Mouse (Mus musculus): ENCODE results near the gene Ccdc27.

The Ccdc27 gene

DNA sequence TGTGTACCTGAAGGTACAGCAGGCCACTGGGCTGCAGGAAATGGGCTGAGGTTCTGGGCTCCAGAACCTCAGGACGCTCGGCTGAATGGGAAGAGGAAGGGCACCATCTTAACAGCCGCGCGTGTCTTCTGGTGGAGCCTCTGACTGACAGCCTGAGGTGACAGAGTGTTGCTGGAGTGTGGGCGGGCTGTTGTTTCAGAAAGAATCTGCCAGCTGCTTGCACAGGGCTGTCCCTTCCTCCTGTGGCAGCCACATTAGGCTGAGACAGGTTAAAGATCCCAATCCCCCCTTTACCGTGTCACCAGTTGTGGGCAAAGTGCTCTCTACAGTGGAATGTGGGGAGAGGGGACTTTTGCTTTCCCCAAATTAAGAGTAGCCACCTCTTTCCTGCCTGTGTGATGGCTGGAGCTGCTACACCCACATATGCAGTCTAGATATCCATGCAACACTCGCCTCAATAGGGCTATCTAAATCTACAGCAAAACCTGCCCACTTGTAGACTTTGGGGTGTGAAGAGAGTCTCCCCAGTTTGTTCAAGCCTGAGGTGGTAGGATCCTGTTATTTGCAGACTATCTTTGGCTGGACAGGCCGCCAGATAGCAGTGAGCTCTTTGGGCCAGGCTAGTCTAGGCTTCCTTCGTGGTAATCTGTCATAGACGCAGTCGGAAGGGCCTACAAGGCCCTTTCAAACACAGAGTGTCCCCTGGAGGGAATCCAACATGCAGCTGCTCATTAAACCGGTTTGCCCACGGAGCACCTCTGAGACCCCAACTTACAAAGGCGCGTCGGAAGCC lies 17.6 kb downstream of the Ccdc27 start:
- DNase-seq: peak; percentile 29 to 42

DNA sequence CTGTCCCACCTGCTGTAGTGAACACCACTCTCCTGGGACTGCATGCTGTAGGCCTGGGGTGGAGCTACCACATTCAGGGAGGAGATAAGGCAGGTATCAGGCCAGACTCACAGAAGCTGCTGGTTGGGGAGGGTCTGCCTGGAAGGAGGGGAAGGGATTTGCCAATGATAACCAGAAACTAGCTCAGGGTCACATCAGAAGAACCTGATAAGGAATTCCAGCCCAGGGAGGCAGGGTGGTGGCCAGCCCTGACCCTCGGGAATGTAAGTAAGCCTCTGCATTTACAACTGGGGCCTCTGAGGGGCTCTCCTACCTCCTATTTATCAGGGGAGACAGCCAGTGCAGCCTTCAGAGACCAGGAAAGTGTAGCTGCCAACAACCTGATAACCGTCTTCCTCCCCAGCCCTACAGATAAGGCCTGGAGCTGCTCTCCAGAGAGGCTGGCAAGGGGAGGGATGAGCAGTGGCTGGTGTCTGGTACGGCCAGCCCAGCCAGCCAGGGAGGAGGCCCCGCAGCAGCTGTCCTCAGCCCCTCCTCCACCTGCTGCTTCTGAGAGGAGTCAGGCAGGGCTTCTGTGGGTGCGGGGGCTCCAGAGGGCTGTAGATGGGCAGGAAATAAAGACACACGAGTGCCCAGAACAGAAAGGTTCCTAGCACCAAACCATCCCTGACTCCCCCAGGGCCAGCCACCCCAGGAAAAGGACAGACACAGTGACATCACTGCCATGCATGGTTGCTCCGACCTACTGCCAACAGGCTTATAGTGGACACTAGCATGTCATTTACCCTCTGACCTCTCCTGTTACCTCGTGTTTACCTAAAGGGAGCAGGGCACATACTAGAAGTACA lies 18.5 kb downstream of the Ccdc27 start:
- DNase-seq: peak; percentile 66 to 80

DNA sequence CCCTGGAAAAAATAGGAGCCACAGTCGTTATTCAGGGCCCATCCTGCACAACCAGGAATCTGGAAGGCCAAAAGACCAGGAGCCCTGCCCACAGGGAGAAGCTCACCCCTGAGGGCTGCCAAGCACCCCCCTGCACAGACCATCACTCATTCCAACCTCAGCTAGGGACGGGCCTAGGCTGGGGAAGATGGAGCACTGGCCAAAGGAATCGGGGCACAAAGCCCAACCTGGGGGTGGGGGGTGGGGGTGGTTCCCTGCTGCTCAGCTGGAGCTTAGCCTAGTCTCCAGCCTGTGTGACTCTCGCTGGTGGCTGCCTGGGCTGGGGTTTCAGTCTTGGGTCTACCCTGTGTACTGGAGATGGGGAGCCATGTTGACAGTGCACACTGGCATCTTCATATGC lies 19.6 kb downstream of the Ccdc27 start:
- peak in 1 of 2 experiments; percentile 23 for DNase-seq

DNA sequence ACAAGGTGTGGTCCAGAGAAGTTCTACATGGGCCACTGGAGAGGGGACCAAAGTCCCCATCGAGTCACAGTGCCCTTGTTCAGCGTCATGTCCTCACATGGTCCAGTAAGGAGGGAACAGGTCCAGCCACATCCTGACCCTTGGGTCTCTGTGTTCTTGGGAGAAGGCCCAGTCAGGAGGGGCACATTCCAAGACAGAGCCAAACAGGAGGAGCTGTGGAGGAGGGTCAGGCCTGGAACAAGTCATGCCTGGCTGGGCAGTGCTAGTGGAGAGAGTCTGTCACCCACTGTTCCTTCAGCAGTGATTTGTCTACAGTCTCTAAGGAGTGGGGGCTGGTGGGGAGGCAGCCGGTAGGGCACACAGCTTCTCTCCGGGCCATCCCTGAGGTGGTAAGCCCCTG lies 20.1 kb downstream of the Ccdc27 start:
- DNase-seq: peak; percentile 86 to 96

DNA sequence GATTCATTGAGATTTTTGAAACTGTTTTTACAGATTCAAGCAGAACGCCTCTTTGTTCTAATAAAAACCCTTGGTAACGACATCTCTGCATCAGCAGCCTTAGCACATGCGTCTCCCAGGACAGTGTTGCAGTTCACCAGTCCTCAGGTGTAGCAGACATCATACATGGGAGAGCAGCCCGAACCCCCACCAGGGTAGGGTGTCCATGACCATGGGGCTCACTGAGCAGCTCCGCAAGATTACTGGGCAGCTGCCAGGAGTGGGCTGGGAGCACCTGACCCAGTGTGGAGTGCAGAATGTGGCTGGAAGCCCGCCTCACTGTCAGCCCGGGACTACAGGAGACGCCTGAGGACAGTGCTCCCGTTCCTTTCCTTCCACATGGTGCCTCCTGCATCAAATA lies 21.0 kb downstream of the Ccdc27 start:
- peak; percentile 76 to 78 for DNase-seq

DNA sequence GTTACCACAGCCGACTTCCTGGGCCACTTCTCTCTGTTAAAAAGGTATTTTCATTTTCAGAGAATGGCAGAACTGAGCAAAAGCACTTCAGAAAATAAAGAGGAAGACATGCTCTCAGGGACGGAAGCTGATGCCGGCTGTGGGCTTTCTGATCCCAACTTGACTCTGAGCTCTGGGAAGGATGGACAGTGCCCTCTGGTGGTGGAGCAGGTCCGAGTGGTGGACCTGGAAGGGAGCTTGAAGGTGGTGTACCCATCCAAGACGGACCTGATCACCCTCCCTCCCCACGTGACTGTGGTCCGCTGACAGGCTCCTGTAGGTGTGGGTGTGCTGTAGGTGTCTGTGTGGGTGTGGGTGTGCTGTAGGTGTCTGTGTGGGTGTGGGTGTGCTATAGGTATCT lies 22.9 kb downstream of the Ccdc27 start:
- DNase-seq: peak; percentile 85 to 90

DNA sequence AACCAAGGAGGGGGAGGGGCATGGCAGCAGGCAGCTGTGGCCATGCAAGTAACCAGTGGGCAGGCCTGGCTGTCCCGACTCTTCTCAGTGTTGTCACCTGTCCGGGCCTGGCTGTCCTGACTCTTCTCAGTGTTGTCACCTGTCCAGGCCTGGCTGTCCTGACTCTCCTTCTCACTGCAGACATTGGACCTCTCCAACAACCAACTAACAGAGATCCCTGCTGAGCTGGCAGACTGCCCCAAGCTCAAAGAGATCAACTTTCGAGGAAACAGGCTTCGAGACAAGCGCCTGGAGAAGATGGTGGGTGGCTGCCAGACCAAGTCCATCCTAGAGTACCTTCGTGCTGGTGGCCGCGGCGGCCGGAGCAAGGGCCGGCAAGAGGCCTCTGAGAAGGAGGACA lies 27.0 kb downstream of the Ccdc27 start:
- DNase-seq: peak; percentile 28 to 66

DNA sequence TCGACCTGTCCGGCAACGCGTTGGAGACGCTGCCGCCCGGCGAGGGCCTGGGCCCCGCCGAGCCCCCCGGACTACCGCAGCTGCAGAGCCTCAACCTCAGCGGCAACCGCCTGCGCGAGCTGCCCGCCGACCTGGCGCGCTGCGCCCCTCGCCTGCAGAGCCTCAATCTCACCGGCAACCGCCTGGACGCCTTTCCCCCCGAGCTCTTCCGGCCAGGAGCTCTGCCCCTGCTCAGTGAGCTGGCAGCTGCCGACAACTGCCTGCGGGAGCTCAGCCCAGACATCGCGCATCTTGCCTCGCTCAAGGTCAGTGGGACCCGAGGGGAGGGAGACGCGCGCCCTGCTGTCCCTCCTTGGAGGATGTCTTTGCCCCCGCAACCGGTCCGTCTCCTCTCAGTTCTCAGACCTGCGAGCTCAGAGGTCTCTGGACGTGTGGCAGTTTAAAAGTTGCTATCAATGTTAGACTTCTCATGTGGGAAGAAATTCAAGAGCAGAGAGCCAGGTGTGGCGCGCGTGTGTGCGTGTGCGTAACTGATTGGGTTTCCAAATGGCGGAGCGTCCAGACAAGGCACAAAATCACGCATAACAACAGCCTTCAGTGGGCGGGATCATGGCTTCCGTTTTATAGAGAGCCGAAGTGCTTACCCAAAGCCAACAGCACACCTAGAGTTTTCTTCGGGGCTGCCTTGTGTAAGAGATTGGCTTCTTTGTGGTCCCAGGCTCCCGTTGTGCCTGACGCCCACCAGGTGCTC lies 30.2 kb downstream of the Ccdc27 start:
- peak in 1 of 2 experiments; percentile 23 for DNase-seq

DNA sequence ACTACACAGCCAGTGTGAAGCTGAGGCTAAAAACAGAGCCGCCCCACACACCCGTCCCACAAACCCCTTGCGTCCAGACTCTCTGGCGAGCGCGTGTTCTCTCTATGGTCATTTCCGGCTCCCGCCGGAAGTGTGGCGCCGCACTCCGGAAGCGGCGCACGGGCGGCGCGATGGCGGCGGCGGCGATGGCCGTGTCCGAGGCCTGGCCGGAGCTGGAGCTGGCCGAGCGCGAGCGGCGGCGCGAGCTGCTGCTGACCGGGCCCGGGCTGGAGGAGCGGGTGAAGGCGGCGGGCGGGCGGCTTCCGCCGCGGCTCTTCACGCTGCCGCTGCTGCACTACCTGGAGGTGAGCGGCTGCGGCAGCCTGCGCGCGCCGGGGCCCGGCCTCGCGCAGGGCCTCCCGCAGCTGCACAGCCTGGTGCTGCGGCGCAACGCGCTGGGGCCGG lies 30.8 kb downstream of the Ccdc27 start, which contains the start of gene Lrrc47:
Gene Lrrc47, plus strand, starts transcription at position 86 of the 444 bp plus-strand sequence.
- DNase-seq: peak; percentile 88 to 91

DNA sequence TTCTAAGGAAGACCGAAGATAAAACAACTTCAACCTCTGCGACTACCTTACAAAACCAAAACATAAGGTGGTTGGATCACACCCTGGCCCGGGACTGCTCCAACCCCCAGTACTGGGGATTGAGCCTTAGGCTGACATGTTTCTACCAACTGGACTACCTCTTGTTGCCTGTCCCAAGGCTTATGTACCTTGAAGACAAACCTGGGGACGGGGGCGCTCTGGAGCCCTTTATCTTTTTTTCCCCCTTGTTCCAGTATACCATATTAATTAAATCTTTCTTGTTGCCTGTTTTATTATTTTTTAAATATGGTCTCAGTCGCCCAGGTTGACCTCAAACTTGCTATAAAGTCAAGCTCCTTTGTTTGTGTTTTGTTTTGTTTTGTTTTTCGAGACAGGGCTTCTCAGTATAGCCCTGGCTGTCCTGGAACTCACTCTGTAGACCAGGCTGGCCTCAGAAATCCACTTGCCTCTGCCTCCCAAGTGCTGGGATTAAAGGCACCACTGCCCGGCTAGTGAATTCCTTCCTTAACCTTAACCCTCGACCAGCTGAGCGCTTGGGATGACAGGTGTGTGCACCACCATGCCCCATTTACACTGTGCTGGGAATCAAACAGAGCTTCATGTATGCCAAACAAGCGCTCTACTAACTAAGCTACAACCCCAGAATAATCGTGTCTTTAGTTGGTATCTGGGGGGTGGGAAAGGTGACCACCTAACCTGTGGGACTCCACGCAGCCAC lies 31.4 kb downstream of the Ccdc27 start:
- no peak for DNase-seq

DNA sequence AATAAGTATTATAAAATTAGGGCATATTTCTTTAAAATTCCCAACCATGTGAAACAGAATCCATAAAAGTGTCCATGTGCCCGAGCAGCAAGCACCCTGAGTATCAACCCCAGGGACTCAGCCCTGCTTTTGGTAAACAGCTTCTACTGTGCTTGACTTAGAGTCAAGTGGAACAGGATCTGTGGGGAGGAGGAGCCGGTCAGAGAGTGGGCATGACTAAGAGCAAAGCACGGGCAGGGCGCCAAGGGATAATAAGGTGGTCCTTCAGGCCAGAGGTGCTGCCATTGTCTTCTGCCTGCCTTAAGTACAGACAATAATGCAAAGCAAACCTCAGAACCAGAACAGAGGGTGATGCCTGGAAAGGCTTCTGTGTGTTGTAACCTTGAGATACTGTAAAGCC lies 34.7 kb downstream of the Ccdc27 start:
- DNase-seq: peak in 1 of 2 experiments; percentile 40

DNA sequence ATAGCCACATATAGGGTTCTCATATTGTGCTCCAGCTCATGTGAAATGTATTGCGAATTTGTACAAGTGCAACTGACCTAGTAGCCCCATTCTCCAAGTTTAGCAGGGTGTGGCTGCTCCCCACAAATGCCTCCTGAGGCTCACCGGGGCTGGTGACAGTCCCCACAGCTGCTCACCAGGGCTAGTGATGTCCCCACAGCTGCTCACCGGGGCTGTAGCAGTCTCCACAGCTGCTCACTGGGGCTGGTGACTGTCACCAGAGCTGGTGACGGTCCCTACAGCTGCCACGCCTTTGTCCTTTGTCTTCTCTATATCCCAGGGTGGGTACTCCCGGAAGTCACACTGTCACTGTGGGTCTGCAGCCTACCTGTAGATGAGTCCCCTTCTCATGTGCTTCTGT lies 36.2 kb downstream of the Ccdc27 start:
- DNase-seq: no peak

DNA sequence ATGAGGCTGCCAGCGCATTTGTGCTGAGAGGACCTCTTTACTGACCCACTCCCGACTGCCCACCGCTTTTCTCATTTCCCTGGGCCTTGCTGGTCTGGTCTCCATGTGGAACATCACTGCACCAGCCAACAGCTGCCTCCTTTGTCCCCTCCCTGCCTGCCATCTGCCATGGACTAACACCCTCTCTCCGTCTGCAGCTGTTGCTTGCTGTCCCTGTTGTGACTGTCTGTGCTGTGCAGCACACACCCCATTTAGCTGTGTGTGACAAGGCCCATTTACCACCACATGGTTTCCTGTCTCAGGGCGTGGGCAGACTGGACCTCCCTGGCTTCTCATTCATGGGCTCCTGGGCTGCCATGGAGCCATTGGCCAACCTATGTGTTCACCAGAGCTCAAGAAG lies 37.0 kb downstream of the Ccdc27 start:
- no peak for DNase-seq

DNA sequence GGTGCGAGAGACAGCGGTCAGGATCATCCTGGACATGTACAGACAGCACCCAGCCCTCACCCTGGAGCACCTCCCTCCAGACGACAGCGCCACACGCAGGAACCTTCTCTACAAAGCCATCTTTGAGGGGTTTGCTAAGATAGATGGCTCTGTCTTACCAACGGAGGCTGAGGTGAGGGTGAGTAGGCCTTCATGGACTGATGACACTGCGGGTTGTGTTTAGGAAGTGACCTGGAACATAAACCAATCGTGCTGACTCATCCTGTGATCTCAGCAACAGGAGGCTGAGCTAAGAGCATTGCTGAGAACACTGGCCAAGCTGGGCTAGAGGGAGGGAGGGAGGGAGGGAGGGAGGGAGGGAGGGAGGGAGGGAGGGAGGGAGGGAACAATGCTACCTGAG lies 49.0 kb downstream of the Ccdc27 start:
- no peak for DNase-seq

DNA sequence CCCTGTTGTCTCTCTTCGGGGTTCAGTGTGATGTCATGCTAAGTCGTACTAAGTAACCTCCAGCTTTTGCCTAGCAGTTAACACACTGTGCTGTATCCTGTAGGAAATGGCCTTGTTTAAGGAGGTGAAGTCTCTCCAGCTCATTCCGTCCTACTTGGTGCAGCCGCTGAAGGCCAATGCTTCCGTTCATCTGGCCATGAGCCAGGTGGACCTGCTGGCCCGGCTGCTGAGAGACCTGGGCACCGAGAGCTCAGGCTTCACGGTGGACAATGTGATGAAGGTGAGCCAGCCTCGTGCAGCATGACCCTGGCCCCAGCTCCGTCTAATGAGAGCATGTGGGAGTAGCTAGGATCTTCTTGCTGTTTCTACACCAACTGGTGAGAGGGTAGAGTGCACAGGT lies 49.8 kb downstream of the Ccdc27 start:
- DNase-seq: peak; percentile 25 to 54

DNA sequence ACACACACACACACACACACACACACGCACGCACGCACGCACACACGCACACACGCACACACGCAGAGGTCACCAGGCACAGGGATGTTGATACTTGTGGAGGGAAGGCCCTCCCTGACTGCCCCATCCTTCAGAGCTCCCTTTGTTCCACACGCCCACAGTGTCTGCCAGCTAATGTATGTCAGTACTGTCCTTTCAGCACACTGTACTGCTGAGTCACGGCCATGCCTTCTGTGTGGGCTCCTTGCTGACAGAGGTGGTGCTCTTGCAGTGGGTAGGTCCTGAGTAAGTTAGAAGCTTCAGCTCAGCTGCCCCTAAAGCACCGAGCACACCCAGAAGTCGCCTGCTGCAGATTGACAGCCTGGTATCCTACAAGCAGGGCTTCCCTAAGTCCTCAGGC lies 62.0 kb downstream of the Ccdc27 start:
- no peak for DNase-seq

DNA sequence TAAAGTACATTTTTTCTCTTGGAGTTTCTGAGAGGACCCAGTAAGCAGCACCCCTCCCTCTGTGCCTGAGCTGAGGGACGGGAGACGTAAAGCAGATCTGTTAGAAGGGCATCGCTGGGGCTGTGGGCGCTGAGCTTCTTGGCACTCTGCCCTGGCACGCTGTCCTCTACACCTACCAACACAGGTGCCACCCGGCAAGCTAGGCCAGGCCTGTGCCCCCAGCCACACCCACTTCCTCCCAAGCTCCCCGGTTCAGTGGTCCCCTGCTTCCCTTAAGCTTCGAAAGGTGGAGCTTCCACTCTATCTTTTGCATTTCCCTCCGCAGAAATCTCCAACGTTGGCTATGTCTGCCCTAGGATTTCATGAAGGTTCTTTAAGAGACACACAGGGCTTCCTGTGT lies 63.2 kb downstream of the Ccdc27 start:
- DNase-seq: no peak

All from kidney, postnatal 36 days (tissue).